Mouse (Mus musculus): Measurements from ENCODE around the gene Tspan9.

Tspan9 gene

DNA sequence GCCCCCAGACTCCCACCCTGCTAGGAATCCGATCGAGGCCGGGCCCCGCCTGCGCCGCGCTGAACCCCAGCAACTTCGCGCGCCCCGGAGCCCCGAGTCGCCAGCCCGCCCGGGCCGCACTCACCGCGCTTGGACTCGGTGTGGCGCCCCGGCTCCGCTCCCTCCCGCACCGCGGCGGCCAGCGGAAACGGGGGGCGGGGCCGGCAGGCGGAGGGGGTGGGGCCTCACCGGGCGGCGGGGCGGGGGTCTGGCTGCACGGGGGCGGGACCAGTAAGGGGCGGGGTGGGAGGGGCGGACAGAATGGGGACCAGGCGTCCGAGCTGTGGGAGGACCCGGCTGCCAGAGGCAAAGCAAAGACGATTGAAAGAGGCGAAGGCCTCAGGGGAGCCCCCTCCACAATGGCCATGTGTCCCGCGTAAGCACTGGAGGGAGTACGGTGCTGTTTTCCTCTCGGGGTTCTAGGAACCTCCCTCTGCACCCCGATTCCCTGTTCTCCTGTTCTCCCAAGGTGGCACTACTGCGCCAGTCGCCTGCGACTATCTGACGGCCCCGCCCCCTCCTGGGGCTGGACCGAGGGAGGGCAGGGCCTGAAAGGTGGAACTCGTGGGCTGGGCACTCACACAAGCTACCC lies at the start of gene Tspan9:
Gene Tspan9, minus strand, starts transcription at position 205 of the 631 bp plus-strand sequence.
- peak; percentile 54 for DNase-seq (ENCODE audit: low read depth, low spot score)

DNA sequence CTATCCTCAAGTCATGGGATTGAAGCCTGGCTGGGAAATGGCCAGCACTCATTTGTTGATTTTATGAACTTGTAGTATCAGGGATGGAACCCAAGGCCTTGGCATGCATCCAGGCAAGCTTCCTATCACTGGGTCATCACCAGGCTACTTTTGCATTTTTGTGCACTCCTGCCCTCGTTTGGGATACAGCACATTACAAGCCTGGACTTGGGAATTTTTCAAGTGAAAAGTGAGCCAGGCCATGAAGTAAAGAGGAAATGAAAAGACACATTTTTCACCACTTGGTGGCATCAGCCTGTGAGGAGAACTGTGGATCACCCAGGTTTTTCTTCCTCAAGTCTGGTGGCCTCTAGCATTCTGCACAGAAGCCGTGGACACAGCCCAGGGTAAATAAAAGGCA lies 40.1 kb upstream of the Tspan9 start:
- DNase-seq (ENCODE audit: low read depth, low spot score), result no peak

GRCm38 (mm10) chr6:128181176-128181575 lies 37.8 kb upstream of the Tspan9 start:
- DNase-seq (ENCODE audit: low read depth, low spot score), result no peak

GRCm38 (mm10) chr6:128179651-128180050 lies 36.3 kb upstream of the Tspan9 start:
- no peak for DNase-seq (ENCODE audit: low read depth, low spot score)

GRCm38 (mm10) chr6:128179247-128179646 lies 35.9 kb upstream of the Tspan9 start:
- DNase-seq (ENCODE audit: low read depth, low spot score), result no peak

DNA sequence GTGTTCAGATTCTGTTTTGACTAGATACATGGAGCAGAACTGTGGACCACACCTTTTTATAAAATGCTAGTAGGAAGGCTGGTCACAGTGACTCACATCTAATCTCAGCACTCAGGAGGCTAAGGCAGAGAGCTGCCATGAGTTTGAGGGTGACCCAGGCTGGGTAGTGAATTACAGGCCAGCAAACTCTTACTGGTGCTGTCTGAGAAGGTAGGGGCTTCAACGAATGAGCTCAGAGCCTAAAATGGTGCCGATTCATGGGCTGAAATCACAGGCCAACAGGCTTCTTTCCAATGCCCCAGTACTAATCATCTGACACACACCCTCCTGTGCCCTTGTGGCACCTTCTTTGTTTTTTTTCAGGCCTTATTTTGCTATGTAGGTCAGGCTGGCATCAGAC lies 35.3 kb upstream of the Tspan9 start:
- no peak for DNase-seq (ENCODE audit: low read depth, low spot score)

DNA sequence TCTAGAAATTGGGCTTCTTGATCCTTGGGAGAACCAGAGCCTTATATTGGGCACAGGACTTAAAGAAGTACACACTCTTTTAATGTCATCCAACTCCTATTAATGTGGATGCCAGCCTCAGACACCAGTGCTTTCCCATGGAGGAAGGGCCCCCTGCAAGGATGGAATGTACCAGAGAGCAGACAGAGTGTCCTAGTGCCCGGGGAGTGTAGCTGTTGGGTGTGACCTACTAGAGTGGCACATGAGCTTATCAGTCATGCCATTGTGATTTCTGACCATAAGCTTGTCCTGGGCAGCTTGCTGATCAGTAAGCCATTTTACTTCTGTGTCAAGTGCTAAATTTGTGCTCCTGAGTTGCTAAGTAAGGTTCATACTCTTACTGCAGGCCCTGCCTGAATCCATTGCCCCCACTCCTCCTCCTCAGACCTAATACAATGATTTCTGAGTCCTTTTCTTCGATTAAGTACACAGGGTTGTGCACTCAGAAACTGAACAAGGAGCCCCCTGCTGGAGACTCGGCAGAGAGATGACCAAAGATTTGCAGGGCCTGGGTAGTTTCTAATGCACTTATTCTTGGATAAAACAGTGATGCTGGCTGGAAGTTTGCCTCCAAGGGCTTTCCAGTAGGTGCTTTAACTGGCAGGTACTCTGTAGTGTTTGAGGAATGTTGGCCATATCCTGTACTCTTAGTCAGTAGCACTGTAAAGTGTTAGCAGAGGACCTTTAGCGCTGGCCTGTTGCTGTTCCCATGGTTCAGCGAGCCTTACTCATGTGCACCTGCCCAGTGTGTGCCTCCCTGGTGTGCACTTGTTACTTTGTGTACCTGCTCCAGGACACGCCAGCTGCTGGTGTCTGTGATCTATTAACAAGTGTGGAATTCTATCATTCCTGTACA lies 25.6 kb upstream of the Tspan9 start:
- DNase-seq (ENCODE audit: low read depth, low spot score), result no peak

- no peak for DNase-seq (ENCODE audit: low read depth, low spot score)
Observed at GRCm38 (mm10) chr6:128165564-128165963, 22.2 kb upstream of the Tspan9 start.

- DNase-seq (ENCODE audit: low read depth, low spot score), result no peak
Observed at GRCm38 (mm10) chr6:128164632-128165031, 21.2 kb upstream of the Tspan9 start.

GRCm38 (mm10) chr6:128159092-128159491 lies 15.7 kb upstream of the Tspan9 start:
- no peak for DNase-seq (ENCODE audit: low read depth, low spot score)

DNA sequence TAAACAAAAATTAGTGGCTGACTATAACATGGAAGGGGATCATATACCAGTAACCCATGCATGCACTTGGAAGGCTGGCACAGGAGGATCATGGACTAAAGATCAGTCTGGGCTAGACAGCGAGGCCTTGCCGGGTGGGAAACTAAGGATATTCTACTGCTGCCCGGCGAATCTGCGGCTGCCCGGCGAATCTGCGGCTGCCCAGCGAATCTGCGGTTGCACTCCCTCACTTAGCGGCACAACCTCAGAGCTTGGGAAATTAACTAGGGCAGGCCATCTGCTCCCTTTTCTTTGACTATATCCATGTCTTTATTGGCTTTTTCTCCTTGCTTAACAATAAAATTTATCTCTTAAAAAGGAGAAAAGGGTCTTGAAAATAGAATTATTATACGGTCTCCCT lies 14.6 kb upstream of the Tspan9 start:
- DNase-seq (ENCODE audit: low read depth, low spot score), result no peak

- DNase-seq (ENCODE audit: low read depth, low spot score), result no peak
Observed at GRCm38 (mm10) chr6:128156476-128156875, 13.1 kb upstream of the Tspan9 start.

- DNase-seq (ENCODE audit: low read depth, low spot score), result no peak
Observed at GRCm38 (mm10) chr6:128155935-128156334, 12.5 kb upstream of the Tspan9 start.

DNA sequence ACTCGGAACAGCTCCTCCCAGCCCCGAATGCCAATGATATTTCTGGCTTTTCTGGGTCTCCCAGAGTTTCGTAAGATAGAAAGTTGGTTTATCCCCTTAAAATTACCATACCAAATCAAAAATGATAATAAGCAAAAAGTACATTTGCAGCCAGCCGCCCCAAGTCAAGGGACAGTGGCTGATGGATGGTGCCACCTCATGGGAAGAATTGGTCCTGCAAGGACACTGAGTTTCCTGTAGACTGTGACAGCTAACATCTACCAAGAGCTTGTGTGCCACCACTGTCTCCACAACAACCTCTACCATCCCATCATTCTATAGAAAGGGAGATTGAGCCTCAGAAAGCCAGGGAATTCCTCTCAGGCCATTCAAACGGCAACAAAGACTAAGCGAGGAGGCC lies 2.4 kb upstream of the Tspan9 start:
- no peak for DNase-seq (ENCODE audit: low read depth, low spot score)

DNA sequence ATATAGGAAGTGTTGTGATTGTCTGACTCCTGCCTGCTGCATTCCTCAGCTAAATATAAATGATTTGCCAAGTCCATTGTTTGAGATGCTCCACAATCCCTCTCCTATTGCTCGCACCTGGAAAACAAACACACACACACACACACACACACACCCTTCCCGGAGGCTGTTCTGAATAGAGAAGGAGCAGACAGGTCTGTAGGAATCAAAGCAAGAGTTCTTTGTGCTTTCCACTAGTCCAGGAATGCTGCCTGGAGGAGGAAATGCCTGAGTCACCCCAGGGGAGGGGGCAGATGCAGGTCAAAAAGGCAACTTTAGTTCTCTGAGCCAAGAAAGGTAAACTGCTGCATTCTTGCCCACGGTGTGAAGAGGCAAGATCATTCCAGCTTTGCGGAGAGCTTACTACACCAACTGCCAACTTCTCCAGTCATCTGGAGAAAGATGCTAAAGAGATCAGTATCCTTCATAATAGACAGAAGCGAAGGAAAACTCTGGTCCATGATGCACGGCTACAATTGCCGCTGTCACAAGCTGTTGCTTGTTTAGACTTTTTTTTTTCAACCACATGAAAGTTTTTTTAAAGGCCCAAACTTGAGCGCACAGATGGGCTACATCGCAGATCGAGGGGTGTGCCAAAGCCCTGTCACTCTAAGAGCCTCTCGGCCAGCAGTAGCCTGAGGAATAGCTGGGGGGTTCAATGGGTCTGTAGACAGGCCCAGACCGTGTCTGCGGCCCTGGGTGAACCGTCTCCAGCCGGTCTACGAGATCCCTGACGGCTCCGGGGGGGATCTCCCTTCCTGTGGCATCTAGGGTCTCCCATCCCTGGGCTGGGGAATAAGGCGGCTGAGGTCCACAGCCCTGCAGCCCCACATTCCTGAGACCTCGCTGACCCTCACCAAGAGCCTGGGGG lies 770 bp downstream of the Tspan9 start:
- DNase-seq (ENCODE audit: low read depth, low spot score), result no peak

DNA sequence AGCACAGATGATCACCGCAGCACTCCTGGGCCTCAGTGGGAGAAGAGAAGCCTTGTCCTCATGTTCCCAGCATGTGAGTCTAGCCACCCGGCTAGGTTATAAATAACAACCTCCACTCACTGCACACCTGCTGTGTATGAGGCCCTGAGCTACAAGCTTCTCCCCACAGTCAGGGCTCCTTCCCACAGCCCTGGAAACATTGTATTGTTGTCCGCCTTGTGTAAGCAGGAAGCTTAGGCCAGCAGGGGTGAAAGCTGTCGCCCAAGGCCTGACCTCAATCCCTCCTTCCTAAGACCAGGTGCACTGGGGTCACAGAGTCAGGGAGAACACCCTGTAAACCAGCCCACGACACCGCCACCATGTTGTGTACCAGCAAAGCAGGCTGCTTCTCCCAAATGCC lies 2.7 kb downstream of the Tspan9 start:
- DNase-seq (ENCODE audit: low read depth, low spot score), result no peak

DNA sequence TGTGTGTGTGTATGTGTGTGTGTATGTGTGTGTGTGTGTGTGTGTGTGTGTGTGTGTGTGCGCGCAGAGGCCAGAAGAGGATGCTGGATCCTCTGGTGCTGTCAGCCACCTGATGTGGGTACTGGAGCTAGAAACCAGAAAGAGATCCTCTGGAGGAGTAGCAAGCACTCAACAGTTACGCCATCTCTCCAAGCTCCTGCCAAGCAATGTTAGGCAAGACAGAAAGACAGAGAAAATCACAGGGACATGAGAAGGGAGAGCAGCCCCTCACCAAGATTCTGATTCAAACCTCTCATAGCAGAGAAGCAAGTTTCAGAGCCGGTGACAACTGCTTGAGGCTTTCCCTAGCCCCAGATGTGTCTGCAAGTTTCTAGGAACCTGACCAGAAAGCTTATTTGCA lies 5.5 kb downstream of the Tspan9 start:
- DNase-seq (ENCODE audit: low read depth, low spot score), result no peak

DNA sequence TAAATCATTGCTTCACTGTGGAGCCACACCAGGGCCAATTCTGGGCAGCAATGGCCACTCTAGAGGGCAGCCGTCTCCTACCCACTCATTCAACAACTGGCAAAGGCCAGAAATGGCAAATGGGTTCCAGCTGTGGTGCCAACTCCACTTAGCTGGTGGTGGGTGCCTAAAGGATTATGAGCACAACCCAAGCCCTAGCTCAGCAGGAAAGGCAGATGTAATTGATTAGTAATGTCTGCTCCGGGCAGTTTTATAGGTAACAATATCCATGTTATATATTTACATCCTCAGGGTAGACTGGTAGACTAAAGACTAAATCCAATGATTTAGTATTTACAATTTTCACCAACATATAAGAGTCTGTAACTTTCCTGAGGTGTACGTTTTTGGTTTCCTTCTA lies 6.7 kb downstream of the Tspan9 start:
- no peak for DNase-seq (ENCODE audit: low read depth, low spot score)

- no peak for DNase-seq (ENCODE audit: low read depth, low spot score)
Observed at GRCm38 (mm10) chr6:128135459-128135858, 7.9 kb downstream of the Tspan9 start.

DNA sequence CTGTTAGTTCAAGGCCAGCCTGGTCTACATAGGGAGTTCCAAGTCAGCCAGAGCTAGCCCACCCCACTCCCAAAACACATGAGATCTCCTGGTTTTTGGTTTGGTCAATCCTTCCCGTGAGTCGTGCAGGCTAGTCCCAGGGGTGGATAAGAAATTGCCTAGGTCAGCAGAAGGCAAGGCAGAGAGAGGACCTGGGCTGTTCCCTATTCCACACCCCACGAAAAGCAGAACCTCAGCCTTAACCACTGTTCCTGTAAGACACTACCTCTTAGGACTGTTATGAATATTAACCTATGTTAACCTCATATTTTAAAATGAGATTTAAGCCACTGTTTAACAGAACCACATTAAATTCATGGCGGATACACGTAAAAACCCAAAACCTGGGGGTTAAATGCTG lies 8.4 kb downstream of the Tspan9 start:
- no peak for DNase-seq (ENCODE audit: low read depth, low spot score)

DNA sequence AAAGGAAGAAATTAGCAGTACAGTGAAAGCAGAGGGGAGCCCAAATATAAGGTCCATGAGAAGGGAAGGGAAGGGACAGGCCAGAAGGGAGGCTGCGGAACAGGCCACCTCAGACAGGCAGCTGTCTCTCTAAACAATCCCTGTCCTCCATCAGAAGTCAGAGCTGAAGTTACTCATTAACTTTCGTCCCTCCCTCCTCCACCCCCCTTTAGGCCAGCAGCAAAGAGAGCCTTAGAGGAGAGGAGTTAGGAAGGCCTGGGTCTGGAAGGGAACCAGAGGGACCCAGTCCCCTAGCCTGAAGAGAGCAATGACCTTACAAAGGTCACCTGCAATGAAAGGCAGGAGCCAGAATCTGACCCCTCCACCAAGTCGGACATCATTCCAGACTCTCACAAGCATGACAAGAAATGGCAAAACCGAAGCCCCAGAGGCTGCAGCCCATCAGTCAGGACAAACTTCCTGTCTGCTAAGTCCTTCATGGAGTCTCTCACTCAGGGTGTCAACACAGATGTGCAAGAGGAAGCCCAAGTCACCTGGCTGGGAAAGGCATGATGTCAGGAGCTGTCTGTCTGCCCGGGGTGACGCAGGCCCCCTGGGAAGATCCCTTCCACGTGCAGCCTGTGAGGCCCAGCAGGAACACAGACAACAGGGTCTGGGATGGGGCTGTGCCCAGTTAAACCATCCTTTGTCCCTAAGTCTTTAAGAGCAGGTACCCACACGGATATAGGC lies 9.0 kb downstream of the Tspan9 start:
- DNase-seq (ENCODE audit: low read depth, low spot score), result no peak

Data from retina, postnatal 7 days (tissue).